Mouse (Mus musculus) cerebellum, postnatal 10 days (tissue): ENCODE measurements around the gene Fkbp6.
"Not testable (repeated sequence)": the region's sequence is repeated elsewhere in the genome, so short reads cannot be mapped to it uniquely, and the experiment has no call there.

Experiments
- DNase-seq, 2 experiments: peaks; one replicate each; pipeline ENCODE4 v3.0.0; 2021; ENCODE audit warnings: mixed read lengths in 2 of 2

Fkbp6 gene

GRCm38 (mm10) chr5:135349862-135350261 lies at the start of gene Fkbp6:
TSS of gene Fkbp6 (minus strand) at chr5:135350044.
- DNase-seq = no peak

DNA sequence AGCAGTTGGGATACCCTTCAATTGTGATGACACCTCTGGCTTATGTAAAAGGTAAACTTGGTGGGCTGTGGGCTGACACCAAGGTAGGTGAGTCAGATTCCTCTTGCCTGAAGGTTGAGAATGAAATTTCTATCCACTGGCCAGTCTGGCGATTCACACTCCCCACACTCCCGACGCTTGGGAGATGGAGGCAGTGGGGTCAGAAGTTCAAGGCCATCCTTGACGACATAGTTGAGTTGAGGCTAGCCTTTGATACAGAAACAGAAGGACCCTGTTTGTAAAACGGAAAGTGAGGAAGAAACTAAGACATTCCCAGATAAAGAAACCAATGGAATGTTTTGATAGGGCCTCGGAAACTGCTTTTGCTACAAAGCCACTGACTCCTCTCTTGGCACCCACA lies 49.5 kb upstream of the Fkbp6 start:
- DNase-seq = no peak

DNA sequence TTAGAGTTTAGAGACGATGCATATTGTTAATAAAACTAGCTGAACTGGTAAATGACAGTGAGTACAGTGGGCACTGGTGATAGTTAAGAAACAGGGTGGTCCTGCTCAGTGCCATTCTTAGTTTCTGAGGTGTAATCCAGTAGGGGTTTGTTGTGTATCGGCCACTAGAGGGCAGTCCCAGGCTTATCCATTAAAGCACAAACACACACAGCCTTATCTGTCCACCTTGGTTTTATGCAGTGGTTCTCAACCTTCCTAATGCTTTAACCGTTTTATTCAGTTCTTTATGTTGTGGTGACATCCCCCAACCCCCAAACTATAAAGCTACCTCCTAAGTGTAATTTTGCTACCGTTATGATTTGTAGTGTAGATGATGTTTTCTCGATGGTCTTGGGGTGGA lies 46.0 kb upstream of the Fkbp6 start:
- peak; percentile 66 to 67 for DNase-seq

DNA sequence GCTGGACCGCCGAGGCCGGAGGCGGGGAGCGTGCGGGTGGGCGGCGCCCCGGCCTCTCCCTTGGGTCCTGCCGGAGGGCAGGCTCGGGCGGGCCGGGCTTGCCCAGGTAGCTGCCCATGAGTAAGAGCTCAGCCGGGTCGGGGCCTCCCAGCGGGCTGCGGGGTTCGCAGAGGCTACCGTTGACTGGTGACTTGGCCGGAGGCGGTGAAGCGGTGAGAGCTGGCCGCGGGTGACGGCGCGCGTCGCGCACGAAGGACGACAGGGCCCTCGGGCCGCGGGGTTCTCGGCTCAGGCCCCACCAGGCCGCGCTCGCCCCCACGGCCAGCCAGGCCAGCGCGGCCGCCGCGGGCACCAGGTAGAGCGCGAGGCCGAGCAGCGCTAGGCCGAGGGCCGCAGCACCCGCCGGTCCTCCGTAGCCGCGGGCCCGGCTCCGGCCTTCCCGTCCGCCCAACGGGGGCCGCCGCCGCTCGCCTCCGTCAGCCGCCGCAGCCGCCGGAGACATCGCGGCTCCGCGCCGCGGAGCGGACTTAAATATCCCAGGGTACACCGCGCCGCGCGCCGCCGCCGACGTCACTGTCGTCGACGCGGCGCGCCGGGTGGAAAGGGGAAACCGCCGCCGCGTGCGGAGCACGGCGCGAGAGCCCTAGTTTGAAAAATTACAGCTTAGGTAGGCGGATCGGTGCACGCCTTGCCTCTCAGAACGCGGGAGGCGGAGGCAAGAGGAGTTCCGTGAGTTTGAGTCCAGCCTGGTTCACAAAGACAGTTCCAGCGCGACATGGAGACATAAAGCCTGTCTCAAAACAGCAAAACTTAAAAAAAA lies 44.4 kb upstream of the Fkbp6 start, which contains the start of gene Pom121:
Gene Pom121 (minus strand): TSS at position 543 of the 820 bp plus-strand sequence.
- peak; percentile 90 to 92 for DNase-seq

DNA sequence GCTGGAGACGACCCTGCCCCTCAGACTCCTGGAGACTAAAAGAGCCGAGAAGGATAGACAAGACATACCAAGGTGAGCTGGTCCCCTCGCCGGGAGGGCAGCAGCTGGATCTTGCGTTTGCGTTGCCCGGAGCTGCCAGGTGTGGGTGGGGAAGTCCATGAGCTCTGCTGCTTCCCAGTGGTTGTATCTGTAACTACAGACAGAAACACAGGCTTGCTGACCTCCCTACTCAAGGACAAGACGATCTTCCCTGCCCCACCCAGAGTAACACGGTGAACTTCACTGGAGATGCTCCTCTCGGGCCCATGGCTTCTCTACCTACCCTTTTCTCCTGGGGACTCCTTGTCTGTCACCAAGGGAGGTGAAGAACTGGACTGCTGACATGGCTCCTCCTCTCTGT lies 33.9 kb upstream of the Fkbp6 start:
- DNase-seq = no peak

DNA sequence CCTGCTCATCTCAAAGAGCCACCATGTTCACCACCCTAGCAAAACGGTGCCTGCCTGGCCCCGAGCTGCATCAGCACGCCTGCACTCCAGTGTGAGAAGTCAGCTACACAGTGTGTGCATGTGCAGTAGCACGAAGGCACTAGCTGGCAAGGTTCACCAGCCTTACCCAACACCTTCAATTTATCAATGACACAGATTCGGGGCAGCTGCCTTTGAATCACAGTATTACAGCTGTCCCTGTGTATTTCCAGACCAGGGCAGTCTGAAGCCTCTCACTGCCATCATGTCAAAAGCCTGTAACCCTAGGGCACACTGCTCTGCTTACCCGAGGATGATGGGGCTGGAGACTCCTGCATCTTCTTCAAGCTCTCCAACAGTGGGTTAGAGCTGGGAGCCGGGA lies 32.9 kb upstream of the Fkbp6 start:
- no peak for DNase-seq

GRCm38 (mm10) chr5:135381356-135381925 lies 31.6 kb upstream of the Fkbp6 start:
- DNase-seq = peak in 1 of 2 experiments; percentile 38

GRCm38 (mm10) chr5:135380681-135381080 lies 30.8 kb upstream of the Fkbp6 start:
- DNase-seq = no peak

DNA sequence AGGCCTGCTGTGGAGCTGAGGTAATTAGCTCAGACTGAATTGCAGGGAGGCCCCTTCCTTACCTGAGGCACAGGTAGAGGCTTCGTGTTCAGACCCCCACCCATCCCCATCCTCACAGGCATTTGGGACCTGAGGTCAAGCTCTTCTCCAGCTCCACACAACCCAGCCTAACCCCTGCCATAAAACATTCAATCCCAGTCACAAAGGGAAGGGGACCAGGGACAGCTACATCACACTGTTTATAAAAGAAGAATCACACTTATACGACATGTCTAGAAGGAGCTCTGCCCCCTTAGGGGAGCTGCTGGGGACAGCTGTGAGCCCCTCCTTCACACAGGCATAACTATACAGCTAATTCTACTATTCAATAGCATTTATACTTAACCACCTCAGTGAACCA lies 26.5 kb upstream of the Fkbp6 start:
- no peak for DNase-seq

DNA sequence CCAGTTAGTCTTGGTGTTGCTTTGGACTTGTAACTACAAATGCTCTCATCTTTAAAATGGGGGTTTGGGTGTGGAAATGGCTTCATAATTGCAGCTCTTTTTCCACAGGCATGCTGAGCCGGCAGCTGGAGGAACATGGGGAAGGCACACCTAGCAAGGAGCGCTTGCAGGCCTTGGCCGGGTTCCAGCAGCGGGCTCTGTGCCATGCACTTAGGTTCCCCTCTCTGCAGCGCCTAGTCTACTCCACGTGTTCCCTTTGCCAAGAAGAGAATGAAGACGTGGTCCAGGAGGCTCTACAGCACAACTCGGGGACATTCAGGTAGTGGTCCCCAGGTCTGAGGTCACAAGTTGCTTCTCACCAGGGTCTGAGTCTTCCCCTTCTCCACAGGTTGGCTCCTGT lies 25.3 kb upstream of the Fkbp6 start:
- peak; percentile 69 to 70 for DNase-seq

DNA sequence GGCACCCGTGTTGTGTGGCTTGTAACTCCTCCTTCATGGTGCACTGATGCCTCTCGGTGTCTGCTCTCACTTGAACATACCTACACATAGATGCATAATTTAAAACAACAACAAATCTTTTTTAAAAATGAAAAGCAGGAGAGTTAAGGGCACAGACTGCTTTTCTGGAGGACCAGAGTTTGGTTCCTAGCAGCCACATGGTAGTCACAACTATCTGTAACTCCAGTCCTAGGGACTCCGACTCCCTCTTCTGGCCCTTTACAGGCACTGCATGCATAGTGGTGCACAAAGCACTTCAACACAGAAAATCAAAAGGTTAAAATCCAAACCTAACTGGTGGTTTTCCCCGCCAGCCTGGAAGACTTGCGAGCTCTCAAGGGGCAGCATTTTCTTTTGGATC lies 23.8 kb upstream of the Fkbp6 start:
- DNase-seq = no peak

DNA sequence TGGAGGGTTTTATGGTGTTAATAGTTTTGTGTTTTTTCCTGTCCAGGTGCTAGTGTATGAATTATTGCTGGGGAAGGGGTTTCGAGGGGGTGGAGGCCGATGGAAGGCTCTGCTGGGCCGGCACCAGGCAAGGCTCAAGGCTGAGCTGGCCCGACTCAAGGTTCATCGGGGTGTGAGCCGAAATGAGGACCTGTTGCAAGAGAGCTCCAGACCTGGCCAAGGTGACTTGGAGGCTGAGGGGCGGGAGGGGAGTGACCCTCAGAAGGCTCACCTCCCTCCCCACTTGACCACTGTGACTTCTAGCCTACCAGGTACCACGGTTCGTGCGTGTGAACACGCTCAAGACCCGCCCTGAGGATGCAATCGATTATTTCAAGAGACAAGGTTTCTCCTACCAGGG lies 21.4 kb upstream of the Fkbp6 start:
- DNase-seq = no peak

GRCm38 (mm10) chr5:135369787-135370654 lies 20.2 kb upstream of the Fkbp6 start, which contains the start of gene Nsun5:
TSS of gene Nsun5 (plus strand) at chr5:135369953.
- DNase-seq = peak; percentile 98 to 99

DNA sequence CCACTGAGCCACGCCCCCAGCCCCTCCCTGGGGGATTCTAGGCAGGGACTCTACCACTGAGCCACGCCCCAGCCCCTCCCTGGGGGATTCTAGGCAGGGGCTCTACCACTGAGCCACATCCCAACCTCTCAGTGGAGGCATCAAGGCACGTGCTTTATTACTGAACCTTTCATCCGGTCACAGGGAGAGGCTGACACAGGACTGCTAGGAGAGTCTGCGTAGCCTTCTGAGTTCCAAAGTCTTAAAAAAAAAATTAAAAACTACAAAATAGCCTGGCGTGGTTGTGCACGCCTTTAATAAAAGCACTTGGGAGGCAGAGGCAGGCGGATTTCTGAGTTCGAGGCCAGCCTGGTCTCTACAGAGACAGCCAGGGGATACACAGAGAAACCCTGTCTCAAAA lies 19.4 kb upstream of the Fkbp6 start:
- not testable (repeated sequence) for DNase-seq

DNA sequence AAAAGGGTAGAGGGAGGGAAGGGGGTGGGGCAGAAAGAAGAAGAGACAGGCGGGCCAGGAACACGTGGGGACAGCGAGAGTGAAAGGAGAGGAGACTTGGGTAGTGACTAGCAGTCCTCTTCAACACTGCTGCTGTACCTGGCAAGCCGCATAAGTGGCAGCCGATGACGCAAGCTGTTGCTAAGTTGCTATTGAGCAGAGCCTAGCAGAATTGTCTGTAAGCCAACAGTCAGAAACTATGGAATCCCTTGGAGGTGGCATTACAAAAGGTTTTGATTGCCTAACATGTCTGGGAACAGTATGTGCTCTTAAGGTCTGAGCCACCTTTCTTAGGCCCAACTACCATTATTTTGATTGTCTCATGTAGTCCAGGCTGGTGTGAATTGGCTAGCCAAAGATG lies 18.5 kb upstream of the Fkbp6 start:
- DNase-seq = no peak

DNA sequence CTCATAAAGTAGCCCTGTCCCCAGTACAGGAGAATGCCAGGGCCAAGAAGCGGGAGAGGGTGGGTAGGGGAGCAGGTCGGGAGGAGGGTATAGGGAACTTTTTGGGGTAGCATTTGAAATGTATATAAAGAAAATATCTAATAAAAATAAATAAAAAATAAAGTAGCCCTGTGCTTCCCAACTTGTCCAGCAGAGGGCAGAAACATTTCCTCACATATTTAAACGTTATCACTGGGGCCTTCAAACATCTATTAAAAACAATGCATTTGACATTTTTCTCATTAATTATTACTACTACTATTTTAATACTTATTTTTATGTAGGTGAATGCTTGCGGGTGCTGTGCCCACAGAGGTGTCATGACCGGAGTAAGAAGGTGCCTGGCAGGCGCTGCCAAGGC lies 18.0 kb upstream of the Fkbp6 start:
- DNase-seq = peak in 1 of 2 experiments; percentile 43

DNA sequence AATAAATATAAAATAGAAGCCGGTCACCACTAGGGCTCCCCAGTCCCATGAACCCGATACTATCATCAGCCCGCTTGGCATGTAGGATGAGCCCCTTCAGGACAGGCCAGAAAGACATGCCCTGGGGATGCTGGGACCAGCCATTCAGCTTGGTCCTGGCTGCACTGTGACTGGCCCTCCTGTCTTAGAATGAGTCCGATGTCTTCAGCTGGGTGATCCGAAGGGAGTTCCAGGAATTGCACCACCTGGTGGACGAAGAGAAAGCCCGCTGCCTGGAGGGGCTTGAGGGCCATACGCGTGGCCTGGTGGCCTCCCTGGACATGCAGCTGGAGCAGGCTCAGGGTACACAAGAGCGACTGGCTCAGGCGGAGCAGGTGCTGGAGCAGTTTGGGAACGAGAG lies 13.7 kb upstream of the Fkbp6 start:
- DNase-seq = peak; percentile 59 to 66

- DNase-seq = no peak
Observed at GRCm38 (mm10) chr5:135362572-135362971, 12.7 kb upstream of the Fkbp6 start.

GRCm38 (mm10) chr5:135359772-135360171 lies 9.9 kb upstream of the Fkbp6 start:
- DNase-seq = no peak

DNA sequence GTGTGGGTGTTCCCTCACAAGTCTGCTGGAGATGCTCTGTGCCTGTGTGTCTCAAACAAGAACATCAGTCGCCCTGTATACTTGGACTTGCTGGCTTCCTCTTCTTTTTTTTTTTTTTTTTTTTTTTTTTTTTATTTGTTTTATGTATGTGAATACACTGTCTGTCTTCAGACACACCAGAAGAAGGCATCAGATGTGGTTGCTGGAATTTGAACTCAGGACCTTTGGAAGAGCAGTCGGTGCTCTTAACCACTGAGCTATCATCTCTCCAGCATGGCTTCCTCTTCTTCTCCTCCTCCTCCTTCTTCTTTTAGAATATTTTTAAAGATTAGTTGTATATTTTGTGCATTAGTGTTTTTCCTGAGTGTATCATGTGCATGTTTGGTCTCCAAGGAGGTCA lies 7.7 kb upstream of the Fkbp6 start:
- DNase-seq = no peak

- peak in 1 of 2 experiments; percentile 16 for DNase-seq
Observed at GRCm38 (mm10) chr5:135356090-135356489, 6.2 kb upstream of the Fkbp6 start.

GRCm38 (mm10) chr5:135353564-135353963 lies 3.7 kb upstream of the Fkbp6 start:
- peak; percentile 37 to 50 for DNase-seq

- DNase-seq = no peak
Observed at GRCm38 (mm10) chr5:135352995-135353394, 3.2 kb upstream of the Fkbp6 start, which contains the start of gene Trim50. TSS of gene Trim50 (plus strand) at chr5:135353295.
